Mouse (Mus musculus): ENCODE measurements around the gene Prg2. TPM values are rescaled to one million over a fixed set of nuclear protein-coding genes. Genes with fewer than 3 reads are reported as not detected.

The Prg2 gene
- polyA plus RNA-seq, 1 experiment: not detected

- H3K27me3 ChIP-seq (ENCODE audit: control insufficient read depth): no peaks in the 10 kb centered on the region
- H3K9me3 ChIP-seq (ENCODE audit: control insufficient read depth, low read length): no peaks in the 10 kb centered on the region
- H3K4me1 ChIP-seq (ENCODE audit: control insufficient read depth): peaks cover 82% of the 10 kb centered on the region
- 0 out of 2 replicates have a peak, but pooled peaks cover 2% of the 10 kb centered on the region for H3K36me3 ChIP-seq (ENCODE audit: control insufficient read depth)
- H3K4me3 ChIP-seq (replicated peaks): peak overlapping the region; percentile 63
- peak; percentile 57; the same call in 2 of the 3 replicates for TF ChIP-seq TAL1 (IDR thresholded peaks at IDR 0.05; ENCODE audit: low read length)
- peak; percentile 84 for TF ChIP-seq GATA1 (IDR thresholded peaks at IDR 0.05; ENCODE audit: low read length)
These were observed 31.8 kb downstream of the Prg2 start for GRCm38 (mm10) chr2:85011906-85012604.

- peak overlapping the region; percentile 63 for H3K4me3 ChIP-seq (replicated peaks)
- H3K4me1 ChIP-seq (ENCODE audit: control insufficient read depth): peaks cover 75% of the 10 kb centered on the region
- H3K9me3 ChIP-seq (ENCODE audit: control insufficient read depth, low read length): no peaks in the 10 kb centered on the region
- TF ChIP-seq GATA1 (IDR thresholded peaks at IDR 0.05; ENCODE audit: low read length) (peak; percentile 15; the same call in 1 of the 2 replicates), TAL1 (IDR thresholded peaks at IDR 0.05; ENCODE audit: low read length) (no peak)
- peaks cover 4% of the 10 kb centered on the region for H3K36me3 ChIP-seq (ENCODE audit: control insufficient read depth)
- H3K27me3 ChIP-seq (ENCODE audit: control insufficient read depth): no peaks in the 10 kb centered on the region
These were observed 32.4 kb downstream of the Prg2 start for GRCm38 (mm10) chr2:85012679-85013078.

GRCm38 (mm10) chr2:85013826-85014587 is 33.7 kb downstream of the Prg2 start:
- no peaks in the 10 kb centered on the region for H3K9me3 ChIP-seq (ENCODE audit: control insufficient read depth, low read length)
- no peaks in the 10 kb centered on the region for H3K27me3 ChIP-seq (ENCODE audit: control insufficient read depth)
- H3K4me3 ChIP-seq (replicated peaks): peak overlapping the region; percentile 63
- peaks cover 67% of the 10 kb centered on the region for H3K4me1 ChIP-seq (ENCODE audit: control insufficient read depth)
- TF ChIP-seq GATA1 (IDR thresholded peaks at IDR 0.05; ENCODE audit: low read length): no peak
- TF ChIP-seq TAL1 (IDR thresholded peaks at IDR 0.05; ENCODE audit: low read length): no peak
- peaks cover 4% of the 10 kb centered on the region for H3K36me3 ChIP-seq (ENCODE audit: control insufficient read depth)

GRCm38 (mm10) chr2:85014588-85014982 is 34.3 kb downstream of the Prg2 start:
- TF ChIP-seq TAL1 (IDR thresholded peaks at IDR 0.05; ENCODE audit: low read length) (no peak), GATA1 (IDR thresholded peaks at IDR 0.05; ENCODE audit: low read length) (no peak)
- Histone ChIP-seq H3K4me3 (replicated peaks) (peak overlapping the region; percentile 9), H3K4me1 (ENCODE audit: control insufficient read depth) (peaks cover 65% of the 10 kb centered on the region), H3K36me3 (ENCODE audit: control insufficient read depth) (peaks cover 4% of the 10 kb centered on the region), H3K9me3 (ENCODE audit: control insufficient read depth, low read length) (no peaks in the 10 kb centered on the region), H3K27me3 (ENCODE audit: control insufficient read depth) (no peaks in the 10 kb centered on the region)

- Histone ChIP-seq H3K4me3 (replicated peaks) (no peak overlapping the region), H3K9me3 (ENCODE audit: control insufficient read depth, low read length) (no peaks in the 10 kb centered on the region), H3K36me3 (ENCODE audit: control insufficient read depth) (peaks cover 2% of the 10 kb centered on the region), H3K4me1 (ENCODE audit: control insufficient read depth) (peaks cover 12% of the 10 kb centered on the region), H3K27me3 (ENCODE audit: control insufficient read depth) (peaks cover 31% of the 10 kb centered on the region)
- no peak for TF ChIP-seq TAL1 (IDR thresholded peaks at IDR 0.05; ENCODE audit: low read length)
- TF ChIP-seq GATA1 (IDR thresholded peaks at IDR 0.05; ENCODE audit: low read length): no peak
These were observed 41.8 kb downstream of the Prg2 start for GRCm38 (mm10) chr2:85022043-85022442.

- H3K4me1 ChIP-seq (ENCODE audit: control insufficient read depth): peaks cover 7% of the 10 kb centered on the region
- no peaks in the 10 kb centered on the region for H3K36me3 ChIP-seq (ENCODE audit: control insufficient read depth)
- H3K27me3 ChIP-seq (ENCODE audit: control insufficient read depth): peaks cover 54% of the 10 kb centered on the region
- H3K9me3 ChIP-seq (ENCODE audit: control insufficient read depth, low read length): no peaks in the 10 kb centered on the region
- H3K4me3 ChIP-seq (replicated peaks): no peak overlapping the region
- TF ChIP-seq TAL1 (IDR thresholded peaks at IDR 0.05; ENCODE audit: low read length) (no peak), GATA1 (IDR thresholded peaks at IDR 0.05; ENCODE audit: low read length) (no peak)
These were observed 45.9 kb downstream of the Prg2 start for GRCm38 (mm10) chr2:85026178-85026577.

GRCm38 (mm10) chr2:85027281-85027680 is 47.0 kb downstream of the Prg2 start:
- H3K4me1 ChIP-seq (ENCODE audit: control insufficient read depth): peaks cover 7% of the 10 kb centered on the region
- H3K27me3 ChIP-seq (ENCODE audit: control insufficient read depth): peaks cover 54% of the 10 kb centered on the region
- TF ChIP-seq TAL1 (IDR thresholded peaks at IDR 0.05; ENCODE audit: low read length): no peak
- TF ChIP-seq GATA1 (IDR thresholded peaks at IDR 0.05; ENCODE audit: low read length): no peak
- H3K36me3 ChIP-seq (ENCODE audit: control insufficient read depth): no peaks in the 10 kb centered on the region
- H3K9me3 ChIP-seq (ENCODE audit: control insufficient read depth, low read length): no peaks in the 10 kb centered on the region
- no peak overlapping the region for H3K4me3 ChIP-seq (replicated peaks)

GRCm38 (mm10) chr2:85029897-85030296 is 49.6 kb downstream of the Prg2 start:
- TF ChIP-seq TAL1 (IDR thresholded peaks at IDR 0.05; ENCODE audit: low read length): no peak
- TF ChIP-seq GATA1 (IDR thresholded peaks at IDR 0.05; ENCODE audit: low read length): no peak
- no peaks in the 10 kb centered on the region for H3K9me3 ChIP-seq (ENCODE audit: control insufficient read depth, low read length)
- H3K4me1 ChIP-seq (ENCODE audit: control insufficient read depth): peaks cover 3% of the 10 kb centered on the region
- H3K36me3 ChIP-seq (ENCODE audit: control insufficient read depth): no peaks in the 10 kb centered on the region
- H3K27me3 ChIP-seq (ENCODE audit: control insufficient read depth): peaks cover 62% of the 10 kb centered on the region
- no peak overlapping the region for H3K4me3 ChIP-seq (replicated peaks)

- Histone ChIP-seq H3K36me3 (ENCODE audit: control insufficient read depth) (no peaks in the 10 kb centered on the region), H3K4me1 (ENCODE audit: control insufficient read depth) (peaks cover 3% of the 10 kb centered on the region), H3K27me3 (ENCODE audit: control insufficient read depth) (peaks cover 73% of the 10 kb centered on the region), H3K4me3 (replicated peaks) (no peak overlapping the region), H3K9me3 (ENCODE audit: control insufficient read depth, low read length) (no peaks in the 10 kb centered on the region)
- TF ChIP-seq GATA1 (IDR thresholded peaks at IDR 0.05; ENCODE audit: low read length) (no peak), TAL1 (IDR thresholded peaks at IDR 0.05; ENCODE audit: low read length) (no peak)
These were observed 50.7 kb downstream of the Prg2 start for GRCm38 (mm10) chr2:85030989-85031388.

All from erythroblast, embryonic 14.5 days (primary cell).